Comparison of ENCODE assay signal across 8 mouse cellular contexts in genomic region chr15:98933833-98934216, GRCm38 (mm10). TPM values are rescaled to one million over a fixed set of nuclear protein-coding genes. Genes with fewer than 3 reads are reported as not detected.
DNase-seq lines count a peak whose midpoint lies in the region; ATAC-seq lines count a peak whose summit lies in the region.

No protein-coding gene starts in this region.

- no peaks in the 10 kb centered on the region for H3K27me3 ChIP-seq in intestine, embryonic 14.5 days (replicated peaks; ENCODE audit: control insufficient read depth, insufficient read depth, low read length)

- DNase-seq in adrenal gland, adult 18-20 months (ENCODE audit: low spot score in 2 of 2) = peak; percentile 90 to 94
- peak; percentile 98 for DNase-seq in embryo, embryonic 10.5 days (ENCODE audit: low spot score)
- DNase-seq in gastrocnemius, postnatal 14 days = peak; percentile 96
- DNase-seq in intestine, embryonic 14.5 days (ENCODE audit: low spot score) = peak; percentile 96
- DNase-seq in left cerebral cortex, postnatal 10 days (ENCODE audit: extremely low spot score in 1 of 2, low spot score in 2 of 2) = peak; percentile 94 to 98
- peak; percentile 97 to 98 for DNase-seq in right cerebral cortex, postnatal 10 days (ENCODE audit: low spot score in 2 of 2)
- DNase-seq in urinary bladder, postnatal 14 days (ENCODE audit: low spot score) = peak; percentile 98

- H3K27ac ChIP-seq in intestine, embryonic 14.5 days (ENCODE audit: low read depth) = peak overlapping the region; percentile 96

- H3K4me2 ChIP-seq in intestine, embryonic 14.5 days (ENCODE audit: low read length) = peak overlapping the region; percentile 99

- peak; percentile 84 for ATAC-seq in intestine, embryonic 14.5 days (replicated peaks; ENCODE audit: low FRiP score, low TSS enrichment, low read depth)
- peak; percentile 63 for ATAC-seq in megakaryocyte progenitor cell, adult 5-6 weeks (replicated peaks; ENCODE audit: poor library complexity)

- H3K9me3 ChIP-seq in intestine, embryonic 14.5 days (ENCODE audit: control insufficient read depth, low read length) = no peaks in the 10 kb centered on the region

- WGBS in intestine, embryonic 14.5 days = under 1% methylated on average over 35 of the region's 35 CpGs

- peaks cover 14% of the 10 kb centered on the region for H3K36me3 ChIP-seq in intestine, embryonic 14.5 days (ENCODE audit: control insufficient read depth, insufficient read depth, low read length)

- intact Hi-C loops in gastrocnemius, postnatal 14 days (cut with DNase I; ENCODE audit: low total_unique reads) = no loop called here
- intact Hi-C loops in left cerebral cortex, postnatal 10 days (cut with DNase I) = loop anchor here (1.0 to 2.0 kb wide), 2 partner anchors 19 to 58 kb away; partner anchors contain the start of genes Gm49450 and Tuba1a

- H3K4me3 ChIP-seq in intestine, embryonic 14.5 days (ENCODE audit: low read depth, low read length) = peak overlapping the region; percentile 54

- H3K9ac ChIP-seq in intestine, embryonic 14.5 days (ENCODE audit: low read length) = peak overlapping the region; percentile 97

- H3K4me1 ChIP-seq in intestine, embryonic 14.5 days (replicated peaks; ENCODE audit: control insufficient read depth, insufficient read depth, low read length) = peaks cover 14% of the 10 kb centered on the region

RNA-seq across cellular contexts. Expression of gene Tuba1b, which starts 0.5 kb away (rescaled TPM):
- total RNA-seq in adrenal gland, adult 18-20 months (2021) = 100 to 1,000 TPM; 193 to 255 TPM
- total RNA-seq in gastrocnemius, postnatal 14 days (2021) = 10 to 100 TPM; 64.0 to 93.6 TPM
- 1,667 and 1,776 TPM in 2 replicates for polyA plus RNA-seq in intestine, embryonic 14.5 days (2014; fragmentation: Nextera tagmentation; extraction: Ambion mirVana)
- 1,000 to 10,000 TPM in 1 of 2 experiments, 100 to 1,000 TPM in 1; 986 to 1,032 TPM for total RNA-seq in left cerebral cortex, postnatal 10 days (2021)
- total RNA-seq in megakaryocyte progenitor cell, adult 5-6 weeks (2015) = 2,787 and 2,962 TPM in 2 replicates
- total RNA-seq in megakaryocyte progenitor cell, adult 5-6 weeks (2017) = 767 and 827 TPM in 2 replicates

RNA-seq across cellular contexts. Expression of gene Lmbr1l, which starts 15.8 kb away (rescaled TPM):
- total RNA-seq in adrenal gland, adult 18-20 months (2021) = 10 to 100 TPM; 12.1 to 14.0 TPM
- total RNA-seq in gastrocnemius, postnatal 14 days (2021) = 10 to 100 TPM in 1 of 2 experiments, 1 to 10 TPM in 1; 4.4 to 11.3 TPM
- 4.1 and 5.5 TPM in 2 replicates for polyA plus RNA-seq in intestine, embryonic 14.5 days (2014; fragmentation: Nextera tagmentation; extraction: Ambion mirVana)
- 10 to 100 TPM; 15.4 to 21.6 TPM for total RNA-seq in left cerebral cortex, postnatal 10 days (2021)
- total RNA-seq in megakaryocyte progenitor cell, adult 5-6 weeks (2015) = 5.2 and 5.6 TPM in 2 replicates
- total RNA-seq in megakaryocyte progenitor cell, adult 5-6 weeks (2017) = 3.8 and 9.4 TPM in 2 replicates

RNA-seq across cellular contexts. Expression of gene Gm49450, which starts 19.5 kb away (rescaled TPM):
- total RNA-seq in adrenal gland, adult 18-20 months (2021) = not detected
- total RNA-seq in gastrocnemius, postnatal 14 days (2021) = not detected
- polyA plus RNA-seq in intestine, embryonic 14.5 days (2014; fragmentation: Nextera tagmentation; extraction: Ambion mirVana) = not detected in 2 replicates
- total RNA-seq in left cerebral cortex, postnatal 10 days (2021) = not detected
- 0.69 and 1.1 TPM in 2 replicates for total RNA-seq in megakaryocyte progenitor cell, adult 5-6 weeks (2015)
- not detected in 2 replicates for total RNA-seq in megakaryocyte progenitor cell, adult 5-6 weeks (2017)

RNA-seq across cellular contexts. Expression of gene Tuba1a, which starts 19.7 kb away (rescaled TPM):
- 100 to 1,000 TPM in 1 of 2 experiments, 10 to 100 TPM in 1; 74.3 to 169 TPM for total RNA-seq in adrenal gland, adult 18-20 months (2021)
- total RNA-seq in gastrocnemius, postnatal 14 days (2021) = 100 to 1,000 TPM in 1 of 2 experiments, 10 to 100 TPM in 1; 58.7 to 109 TPM
- 1,282 and 1,437 TPM in 2 replicates for polyA plus RNA-seq in intestine, embryonic 14.5 days (2014; fragmentation: Nextera tagmentation; extraction: Ambion mirVana)
- 1,000 to 10,000 TPM; 4,375 to 4,691 TPM for total RNA-seq in left cerebral cortex, postnatal 10 days (2021)
- 30.3 and 33.5 TPM in 2 replicates for total RNA-seq in megakaryocyte progenitor cell, adult 5-6 weeks (2015)
- total RNA-seq in megakaryocyte progenitor cell, adult 5-6 weeks (2017) = 15.3 and 22.2 TPM in 2 replicates

RNA-seq across cellular contexts. Expression of gene Dhh, which starts 35.5 kb away (rescaled TPM):
- total RNA-seq in adrenal gland, adult 18-20 months (2021) = 1 to 10 TPM in 1 of 2 experiments, under 1 TPM in 1; 0.86 to 2.1 TPM
- 1 to 10 TPM in 1 of 2 experiments, under 1 TPM in 1; 0.97 to 4.1 TPM for total RNA-seq in gastrocnemius, postnatal 14 days (2021)
- polyA plus RNA-seq in intestine, embryonic 14.5 days (2014; fragmentation: Nextera tagmentation; extraction: Ambion mirVana) = 0.62 and 1.0 TPM in 2 replicates
- total RNA-seq in left cerebral cortex, postnatal 10 days (2021) = under 1 TPM; 0.16 to 0.47 TPM
- not detected in 2 replicates for total RNA-seq in megakaryocyte progenitor cell, adult 5-6 weeks (2015)
- not detected in 2 replicates for total RNA-seq in megakaryocyte progenitor cell, adult 5-6 weeks (2017)

Comparison
In these comparisons a context has a peak if more than half of its experiments do, and no peak if none do; other contexts are left out.
1. Peak in every context shown above with its lines: DNase-seq, ATAC-seq, H3K4me3 ChIP-seq and H3K27ac ChIP-seq.